Mouse (Mus musculus): ENCODE measurements around the gene Stkld1. TPM values are rescaled to one million over a fixed set of nuclear protein-coding genes. Genes with fewer than 3 reads are reported as not detected.
"Not testable (repeated sequence)": the region's sequence is repeated elsewhere in the genome, so short reads cannot be mapped to it uniquely, and the experiment has no call there.

Gene Stkld1
- polyA plus RNA-seq (2014; fragmentation: Nextera tagmentation; extraction: Ambion mirVana), result 0.17 TPM in 1 of 2 replicates, not detected in the other

DNA sequence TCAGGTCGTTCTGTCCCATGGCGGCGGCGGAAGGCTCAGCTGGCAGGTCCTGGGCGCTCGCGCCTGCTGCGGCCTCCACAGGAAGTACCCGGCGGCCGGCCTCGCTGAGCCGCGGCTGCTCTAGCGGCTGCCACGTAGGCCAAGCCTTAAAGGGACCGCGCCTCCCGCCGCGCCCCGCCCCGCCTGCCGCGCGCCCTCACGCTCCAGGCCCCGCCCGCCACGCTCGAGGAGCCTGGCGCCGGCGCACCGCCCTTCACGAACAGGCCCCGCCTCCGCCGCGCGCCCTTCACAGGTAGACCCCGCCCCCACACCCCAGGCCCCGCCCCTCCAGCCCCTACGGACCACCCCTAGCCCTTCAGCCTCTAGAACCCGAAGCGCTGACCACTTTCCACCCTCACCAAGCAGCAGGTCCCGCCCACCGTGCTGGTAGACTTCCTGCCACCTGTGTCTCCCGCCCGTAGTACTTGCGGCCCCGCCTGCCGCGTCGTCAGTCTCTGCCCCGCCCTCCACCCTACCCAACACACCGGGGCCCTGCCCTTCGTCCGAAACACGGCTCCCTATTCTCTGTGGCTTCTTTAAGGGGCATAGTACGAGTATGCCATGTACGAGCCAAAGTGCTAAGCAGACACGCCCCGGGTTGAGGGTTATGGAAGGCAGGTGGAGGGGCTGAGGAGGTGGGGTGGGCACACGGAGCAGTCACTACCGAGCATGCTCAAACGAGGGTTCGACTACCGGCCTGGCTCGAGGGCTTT is at the start of gene Stkld1, which contains the start of gene Surf4:
Gene Stkld1 (plus strand): TSS at position 744 of the 752 bp plus-strand sequence.
Gene Surf4 (minus strand): TSS at position 625 of the 752 bp plus-strand sequence.
- Histone ChIP-seq H3K27me3 (ENCODE audit: control insufficient read depth, insufficient read depth, low read length) (no peaks in the 10 kb centered on the region), H3K4me2 (ENCODE audit: low read depth) (peak within 1 kb of the TSS; percentile 88), H3K36me3 (ENCODE audit: control insufficient read depth, insufficient read depth, low read length) (peaks cover 2% of the 10 kb centered on the region; the same call in 1 of the 2 replicates), H3K27ac (ENCODE audit: low read depth, low read length) (peak within 1 kb of the TSS; percentile 78), H3K4me3 (ENCODE audit: low read depth, low read length) (peak within 1 kb of the TSS; percentile 96), H3K9ac (ENCODE audit: low read length) (peak within 1 kb of the TSS; percentile 96), H3K9me3 (ENCODE audit: control insufficient read depth, low read length) (no peaks in the 10 kb centered on the region), H3K4me1 (ENCODE audit: control insufficient read depth, insufficient read depth, low read length) (peaks cover 15% of the 10 kb centered on the region; the same call in 1 of the 2 replicates)
- ATAC-seq (ENCODE audit: insufficient read depth, low FRiP score, low TSS enrichment) (peak; percentile 88), DNase-seq (ENCODE audit: low spot score) (peak; percentile 96)
- under 1% methylated on average over 49 of the region's 70 CpGs for WGBS

DNA sequence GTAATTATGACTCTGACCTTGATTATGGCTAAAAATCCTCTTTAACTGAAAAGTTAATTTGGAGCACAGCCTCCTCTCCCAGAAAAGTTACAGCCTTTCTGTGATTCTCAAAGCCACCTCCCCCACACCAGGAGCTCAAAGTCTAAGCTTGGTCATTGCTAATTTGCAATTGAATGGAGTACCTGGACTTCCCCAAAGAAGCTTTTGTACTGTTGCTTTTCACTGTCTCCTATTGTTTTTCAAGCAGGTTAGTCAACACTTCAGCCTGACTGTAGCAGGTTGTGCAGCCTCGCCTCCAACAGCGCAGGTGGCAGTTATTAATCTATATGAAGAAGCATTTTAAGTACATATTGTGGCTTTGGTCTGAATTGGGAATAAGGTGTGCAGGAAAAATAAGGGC is 48.3 kb upstream of the Stkld1 start:
- not testable (repeated sequence) for H3K9ac ChIP-seq (ENCODE audit: low read length); H3K4me3 ChIP-seq (ENCODE audit: low read depth, low read length); H3K27ac ChIP-seq (ENCODE audit: low read depth, low read length); ATAC-seq (ENCODE audit: insufficient read depth, low FRiP score, low TSS enrichment); H3K36me3 ChIP-seq (ENCODE audit: control insufficient read depth, insufficient read depth, low read length); H3K9me3 ChIP-seq (ENCODE audit: control insufficient read depth, low read length); H3K4me2 ChIP-seq (ENCODE audit: low read depth); H3K27me3 ChIP-seq (ENCODE audit: control insufficient read depth, insufficient read depth, low read length); H3K4me1 ChIP-seq (ENCODE audit: control insufficient read depth, insufficient read depth, low read length); DNase-seq (ENCODE audit: low spot score)
- WGBS, result 87% methylated on average over 2 of the region's 2 CpGs

- WGBS, result 72% methylated on average over 4 of the region's 4 CpGs
- not testable (repeated sequence) for H3K4me3 ChIP-seq (ENCODE audit: low read depth, low read length); H3K9ac ChIP-seq (ENCODE audit: low read length); H3K4me2 ChIP-seq (ENCODE audit: low read depth); H3K27me3 ChIP-seq (ENCODE audit: control insufficient read depth, insufficient read depth, low read length); H3K9me3 ChIP-seq (ENCODE audit: control insufficient read depth, low read length); H3K27ac ChIP-seq (ENCODE audit: low read depth, low read length); ATAC-seq (ENCODE audit: insufficient read depth, low FRiP score, low TSS enrichment); H3K4me1 ChIP-seq (ENCODE audit: control insufficient read depth, insufficient read depth, low read length); DNase-seq (ENCODE audit: low spot score); H3K36me3 ChIP-seq (ENCODE audit: control insufficient read depth, insufficient read depth, low read length)
These were observed 47.7 kb upstream of the Stkld1 start for GRCm38 (mm10) chr2:26886170-26886569.

DNA sequence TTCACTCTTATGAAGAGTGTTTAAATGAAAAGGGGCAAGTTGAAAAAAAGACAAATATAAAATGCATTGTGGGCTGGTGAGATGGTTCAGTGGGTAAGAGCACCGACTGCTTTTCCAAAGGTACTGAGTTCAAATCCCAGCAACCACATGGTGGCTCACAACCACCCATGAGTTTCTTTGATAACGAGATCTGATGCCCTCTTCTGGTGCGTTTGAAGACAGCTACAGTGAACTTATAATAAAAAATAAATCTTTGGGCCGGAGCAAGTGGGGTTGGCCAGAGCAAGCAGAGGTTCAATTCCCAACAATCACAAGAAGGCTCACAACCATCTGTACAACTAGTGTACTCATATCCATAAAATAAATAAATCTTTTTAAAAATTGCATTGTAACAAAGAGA is 37.9 kb upstream of the Stkld1 start:
- H3K4me1 ChIP-seq (ENCODE audit: control insufficient read depth, insufficient read depth, low read length), result no peaks in the 10 kb centered on the region
- H3K27ac ChIP-seq (ENCODE audit: low read depth, low read length), result no peak overlapping the region
- no peak overlapping the region for H3K9ac ChIP-seq (ENCODE audit: low read length)
- H3K9me3 ChIP-seq (ENCODE audit: control insufficient read depth, low read length), result no peaks in the 10 kb centered on the region
- no peak overlapping the region for H3K4me3 ChIP-seq (ENCODE audit: low read depth, low read length)
- ATAC-seq (ENCODE audit: insufficient read depth, low FRiP score, low TSS enrichment) (no peak), DNase-seq (ENCODE audit: low spot score) (no peak)
- H3K4me2 ChIP-seq (ENCODE audit: low read depth), result no peak overlapping the region
- WGBS, result 96% methylated on average over 4 of the region's 4 CpGs
- H3K36me3 ChIP-seq (ENCODE audit: control insufficient read depth, insufficient read depth, low read length), result peaks cover 25% of the 10 kb centered on the region
- no peaks in the 10 kb centered on the region for H3K27me3 ChIP-seq (ENCODE audit: control insufficient read depth, insufficient read depth, low read length)

GRCm38 (mm10) chr2:26900731-26901130 is 33.1 kb upstream of the Stkld1 start:
- Histone ChIP-seq H3K4me3 (ENCODE audit: low read depth, low read length) (no peak overlapping the region), H3K36me3 (ENCODE audit: control insufficient read depth, insufficient read depth, low read length) (peaks cover 13% of the 10 kb centered on the region), H3K4me1 (ENCODE audit: control insufficient read depth, insufficient read depth, low read length) (peaks cover 13% of the 10 kb centered on the region), H3K9ac (ENCODE audit: low read length) (no peak overlapping the region), H3K27ac (ENCODE audit: low read depth, low read length) (no peak overlapping the region), H3K9me3 (ENCODE audit: control insufficient read depth, low read length) (no peaks in the 10 kb centered on the region), H3K4me2 (ENCODE audit: low read depth) (no peak overlapping the region), H3K27me3 (ENCODE audit: control insufficient read depth, insufficient read depth, low read length) (no peaks in the 10 kb centered on the region)
- WGBS, result 85% methylated on average over 1 of the region's 1 CpGs
- ATAC-seq (ENCODE audit: insufficient read depth, low FRiP score, low TSS enrichment) (no peak), DNase-seq (ENCODE audit: low spot score) (no peak)

- ATAC-seq (ENCODE audit: insufficient read depth, low FRiP score, low TSS enrichment) (no peak), DNase-seq (ENCODE audit: low spot score) (no peak)
- Histone ChIP-seq H3K9me3 (ENCODE audit: control insufficient read depth, low read length) (no peaks in the 10 kb centered on the region), H3K4me3 (ENCODE audit: low read depth, low read length) (peak overlapping the region; percentile 89), H3K36me3 (ENCODE audit: control insufficient read depth, insufficient read depth, low read length) (peaks cover 19% of the 10 kb centered on the region), H3K27me3 (ENCODE audit: control insufficient read depth, insufficient read depth, low read length) (no peaks in the 10 kb centered on the region), H3K27ac (ENCODE audit: low read depth, low read length) (peak overlapping the region; percentile 69; the same call in 1 of the 2 replicates), H3K4me1 (ENCODE audit: control insufficient read depth, insufficient read depth, low read length) (peaks cover 13% of the 10 kb centered on the region), H3K9ac (ENCODE audit: low read length) (peak overlapping the region; percentile 75), H3K4me2 (ENCODE audit: low read depth) (peak overlapping the region; percentile 77)
- WGBS, result 8% methylated on average over 7 of the region's 7 CpGs
These were observed 31.9 kb upstream of the Stkld1 start for GRCm38 (mm10) chr2:26901834-26902400.

DNA sequence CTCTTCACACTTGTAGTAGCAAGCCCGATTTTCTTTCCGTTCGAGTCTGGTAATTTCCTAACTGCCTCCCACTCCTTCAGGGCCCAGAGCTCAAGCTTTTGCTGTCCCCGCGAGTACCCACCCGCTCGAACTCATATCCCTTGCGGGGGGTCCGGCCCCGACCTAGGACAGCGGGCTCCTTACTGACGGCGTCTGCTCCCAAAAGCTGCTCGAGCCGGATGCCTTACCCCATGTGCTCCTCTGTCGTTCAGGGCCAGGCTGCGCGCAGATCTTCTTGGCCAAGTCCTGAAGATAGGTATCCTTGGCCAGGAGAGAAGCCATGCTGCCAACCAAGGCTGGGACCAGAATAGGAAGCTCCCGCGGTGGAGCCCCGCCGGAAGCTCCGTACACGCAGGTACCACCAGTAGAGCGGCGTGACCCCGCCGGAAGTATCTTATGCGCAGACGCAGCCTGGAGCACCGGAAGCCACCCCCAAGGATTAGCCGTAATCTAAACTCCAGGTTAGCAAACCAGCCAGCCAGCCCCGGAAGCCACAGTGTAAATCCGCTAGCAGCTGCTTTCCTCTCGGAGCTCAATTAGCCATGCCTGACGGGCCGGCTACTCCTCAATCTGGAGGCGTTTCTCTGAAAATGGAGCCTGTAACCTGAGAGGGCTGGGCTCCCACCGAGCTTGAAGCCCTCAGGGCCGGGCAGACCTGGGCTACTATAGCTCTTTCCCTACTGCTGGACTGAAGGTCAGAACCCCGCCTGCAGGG is 31.2 kb upstream of the Stkld1 start, which contains the start of gene Surf6:
Gene Surf6 (minus strand): TSS at position 413 of the 754 bp plus-strand sequence.
- WGBS, result 0% methylated on average over 41 of the region's 41 CpGs
- H3K36me3 ChIP-seq (ENCODE audit: control insufficient read depth, insufficient read depth, low read length), result peaks cover 24% of the 10 kb centered on the region
- H3K9ac ChIP-seq (ENCODE audit: low read length), result peak within 1 kb of the TSS; percentile 75
- H3K27ac ChIP-seq (ENCODE audit: low read depth, low read length), result peak within 1 kb of the TSS; percentile 69
- peak within 1 kb of the TSS; percentile 89 for H3K4me3 ChIP-seq (ENCODE audit: low read depth, low read length)
- H3K4me2 ChIP-seq (ENCODE audit: low read depth), result peak within 1 kb of the TSS; percentile 77
- H3K9me3 ChIP-seq (ENCODE audit: control insufficient read depth, low read length), result no peaks in the 10 kb centered on the region
- ATAC-seq (ENCODE audit: insufficient read depth, low FRiP score, low TSS enrichment), result peak; percentile 84
- no peaks in the 10 kb centered on the region for H3K27me3 ChIP-seq (ENCODE audit: control insufficient read depth, insufficient read depth, low read length)
- H3K4me1 ChIP-seq (ENCODE audit: control insufficient read depth, insufficient read depth, low read length), result peaks cover 13% of the 10 kb centered on the region
- peak; percentile 95 for DNase-seq (ENCODE audit: low spot score)

GRCm38 (mm10) chr2:26903311-26903710 is 30.5 kb upstream of the Stkld1 start:
- ATAC-seq (ENCODE audit: insufficient read depth, low FRiP score, low TSS enrichment), result no peak
- peak overlapping the region; percentile 75 for H3K9ac ChIP-seq (ENCODE audit: low read length)
- H3K4me3 ChIP-seq (ENCODE audit: low read depth, low read length), result peak overlapping the region; percentile 89
- H3K36me3 ChIP-seq (ENCODE audit: control insufficient read depth, insufficient read depth, low read length), result peaks cover 27% of the 10 kb centered on the region
- peaks cover 13% of the 10 kb centered on the region for H3K4me1 ChIP-seq (ENCODE audit: control insufficient read depth, insufficient read depth, low read length)
- no peaks in the 10 kb centered on the region for H3K27me3 ChIP-seq (ENCODE audit: control insufficient read depth, insufficient read depth, low read length)
- no peaks in the 10 kb centered on the region for H3K9me3 ChIP-seq (ENCODE audit: control insufficient read depth, low read length)
- peak overlapping the region; percentile 69 for H3K27ac ChIP-seq (ENCODE audit: low read depth, low read length)
- no peak for DNase-seq (ENCODE audit: low spot score)
- 12% methylated on average over 7 of the region's 7 CpGs for WGBS
- H3K4me2 ChIP-seq (ENCODE audit: low read depth), result peak overlapping the region; percentile 77

All from neural tube, embryonic 11.5 days (tissue).